Mouse (Mus musculus): ENCODE measurements around the gene Mgat4b. TPM values are rescaled to one million over a fixed set of nuclear protein-coding genes. Genes with fewer than 3 reads are reported as not detected.

The Mgat4b gene
- polyA plus RNA-seq (2012; rRNA removed), result 380 and 383 TPM in 2 replicates

GRCm38 (mm10) chr11:50210505-50211151 is at the start of gene Mgat4b, which contains the start of gene Sqstm1:
TSS of gene Mgat4b (plus strand) at chr11:50210890.
TSS of gene Sqstm1 (minus strand) at chr11:50210827.

GRCm38 (mm10) chr11:50174111-50174729 is 36.5 kb upstream of the Mgat4b start, which contains the start of gene Mrnip:
TSS of gene Mrnip (plus strand) at chr11:50174444.

GRCm38 (mm10) chr11:50238324-50238723 is 27.6 kb downstream of the Mgat4b start, which contains the start of gene Ltc4s:
TSS of gene Ltc4s (minus strand) at chr11:50238616.

Other genes starting within 250 kb of the Mgat4b start
- 141 and 151 TPM in 2 replicates for gene Rnf130, start 185.5 kb upstream of the Mgat4b start, polyA plus RNA-seq (2012; rRNA removed)
- gene Tbc1d9b, start 79.5 kb upstream of the Mgat4b start, polyA plus RNA-seq (2012; rRNA removed), result 43.4 and 49.0 TPM in 2 replicates
- 2.4 and 4.4 TPM in 2 replicates for gene Mrnip, start 36.4 kb upstream of the Mgat4b start, polyA plus RNA-seq (2012; rRNA removed)
- gene Sqstm1, start 63 bp upstream of the Mgat4b start, polyA plus RNA-seq (2012; rRNA removed), result 243 and 273 TPM in 2 replicates
- 32.8 and 44.4 TPM in 2 replicates for gene Ltc4s, start 27.7 kb downstream of the Mgat4b start, polyA plus RNA-seq (2012; rRNA removed)
- 14.6 and 17.3 TPM in 2 replicates for gene Maml1, start 81.4 kb downstream of the Mgat4b start, polyA plus RNA-seq (2012; rRNA removed)
- gene Canx, start 114.8 kb downstream of the Mgat4b start, polyA plus RNA-seq (2012; rRNA removed), result 25.0 and 32.8 TPM in 2 replicates
- gene Cby3, start 143.6 kb downstream of the Mgat4b start, polyA plus RNA-seq (2012; rRNA removed), result not detected in 2 replicates
- gene Hnrnph1, start 166.1 kb downstream of the Mgat4b start, polyA plus RNA-seq (2012; rRNA removed), result 21.4 and 25.9 TPM in 2 replicates
- 13.7 and 14.7 TPM in 2 replicates for gene Rufy1, start 220.2 kb downstream of the Mgat4b start, polyA plus RNA-seq (2012; rRNA removed)